Mouse (Mus musculus) cortical plate, adult 2 months (tissue): ENCODE measurements around the gene Myb.

Source experiments
- CTCF ChIP-seq: fragments of 200-500 bp; IDR thresholded peaks from 2 replicates; pipeline ENCODE4 v1.5.1; 2011; ENCODE audit warnings: mild to moderate bottlenecking, control low read depth, low read length; ENCODE audit not compliant: insufficient read depth; ENCODE audit errors: extremely low read depth
- POLR2A ChIP-seq: fragments of 200-500 bp; IDR thresholded peaks from 2 replicates; pipeline ENCODE4 v1.6.1; 2011; ENCODE audit warnings: mild to moderate bottlenecking, low read length, control low read depth; ENCODE audit not compliant: insufficient read depth; ENCODE audit errors: extremely low read depth

GRCm38 (mm10) chr10:21114459-21114858, 46.3 kb downstream of the Myb start:
- TF ChIP-seq CTCF, result no peak
- TF ChIP-seq POLR2A, result no peak
